Mouse (Mus musculus): Measurements from ENCODE around the gene S100a10.

GRCm38 (mm10) chr3:93589629-93590028, 34.7 kb downstream of the S100a10 start:
- TF ChIP-seq CTCF (IDR thresholded peaks at IDR 0.05; ENCODE audit: low read depth, low read length) = no peak
- TF ChIP-seq POLR2A (IDR thresholded peaks at IDR 0.05; ENCODE audit: extremely low read depth, insufficient read depth, low read length) = no peak
